Mouse (Mus musculus) testis, adult 2 months (tissue): ENCODE measurements around the gene Cacna1i. TPM values are rescaled to one million over a fixed set of nuclear protein-coding genes. Genes with fewer than 3 reads are reported as not detected.

Experiments used
- H3K27ac ChIP-seq: fragments of 200-500 bp; 2 replicates; pipeline ENCODE4 v1.5.1; 2012; ENCODE audit warnings: low read depth, low read length; ENCODE audit not compliant: control insufficient read depth, insufficient read depth
- H3K27me3 ChIP-seq: fragments of 200-500 bp; 2 replicates; pipeline ENCODE4 v1.6.1; 2012; ENCODE audit warnings: mild to moderate bottlenecking, low read length, moderate library complexity; ENCODE audit not compliant: control insufficient read depth, insufficient read depth
- H3K36me3 ChIP-seq: fragments of 200-500 bp; 2 replicates; pipeline ENCODE4 v1.6.1; 2012; ENCODE audit warnings: mild to moderate bottlenecking, low read length; ENCODE audit not compliant: control insufficient read depth, insufficient read depth
- H3K4me1 ChIP-seq: fragments of 200-500 bp; 2 replicates; pipeline ENCODE4 v1.6.1; 2012; ENCODE audit warnings: low read length; ENCODE audit not compliant: control insufficient read depth, insufficient read depth
- H3K4me3 ChIP-seq: fragments of 200-500 bp; 2 replicates; pipeline ENCODE4 v1.5.1; 2012; ENCODE audit warnings: low read depth, mild to moderate bottlenecking, low read length, moderate library complexity, mixed read lengths; ENCODE audit not compliant: control insufficient read depth
- CTCF ChIP-seq: fragments of 200-500 bp; IDR thresholded peaks from 2 replicates; pipeline ENCODE4 v1.5.1; 2012; ENCODE audit warnings: low read depth, mild to moderate bottlenecking, inconsistent platforms, low read length, moderate library complexity; ENCODE audit not compliant: control insufficient read depth, insufficient read depth, insufficient replicate concordance
- POLR2A ChIP-seq: fragments of 200-500 bp; IDR thresholded peaks from 2 replicates; pipeline ENCODE4 v1.6.1; 2012; ENCODE audit warnings: low read depth, mild to moderate bottlenecking, inconsistent platforms, low read length, moderate library complexity; ENCODE audit not compliant: control insufficient read depth
- polyA plus RNA-seq: library from polyadenylated mRNA; depleted of rRNA; stranded (reverse); fragments of >200 nt; gene quantifications from 2 replicates; pipeline ENCODE4 v1.2.3, GENCODE M21; 2012

Gene Cacna1i
- polyA plus RNA-seq, 1 experiment, result 1.2 TPM

DNA sequence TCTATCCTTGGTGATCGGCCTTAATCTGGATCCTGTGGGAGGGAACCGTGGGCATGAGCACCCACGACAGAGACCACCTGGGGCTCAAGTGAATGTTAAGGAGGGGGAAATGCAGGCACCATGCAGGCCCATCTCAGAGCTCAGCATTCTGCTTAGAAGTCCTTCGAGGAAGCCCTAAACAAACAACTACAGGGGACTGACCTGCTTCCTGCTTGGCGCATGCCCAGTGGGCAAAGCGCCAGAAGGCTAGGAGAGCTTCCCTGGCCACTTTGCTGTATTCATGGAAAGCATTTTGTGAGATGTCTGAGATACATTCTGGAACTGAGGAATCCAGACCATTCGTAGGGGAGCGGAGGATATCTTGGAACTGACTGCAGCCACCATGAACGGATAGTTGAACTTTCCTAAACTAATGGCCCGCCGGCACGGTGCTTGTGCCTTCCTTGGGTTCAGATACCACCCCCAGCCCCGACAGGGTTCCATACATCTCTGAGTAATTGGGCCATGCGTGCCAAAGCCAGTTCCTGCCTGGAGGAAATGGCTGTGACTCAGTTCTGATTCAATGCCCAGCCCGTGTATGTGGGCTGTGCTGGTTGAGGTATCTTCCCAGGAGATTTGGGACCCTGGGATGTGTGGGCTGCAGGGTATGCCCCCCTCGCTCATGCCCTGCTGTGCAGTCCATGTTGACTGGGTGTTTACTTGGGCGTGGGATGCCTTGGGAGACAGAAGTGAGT, 127.1 kb downstream of the Cacna1i start:
- TF ChIP-seq POLR2A (no peak), CTCF (no peak)
- Histone ChIP-seq H3K27ac (no peak overlapping the region), H3K27me3 (no peaks in the 10 kb centered on the region), H3K4me3 (no peak overlapping the region), H3K36me3 (no peaks in the 10 kb centered on the region), H3K4me1 (peaks cover 2% of the 10 kb centered on the region; the same call in 1 of the 2 replicates)

GRCm38 (mm10) chr15:80415132-80415531, 128.1 kb downstream of the Cacna1i start:
- no peak overlapping the region for H3K4me3 ChIP-seq
- H3K27me3 ChIP-seq, result no peaks in the 10 kb centered on the region
- TF ChIP-seq POLR2A (no peak), CTCF (no peak)
- H3K27ac ChIP-seq, result no peak overlapping the region
- no peaks in the 10 kb centered on the region for H3K36me3 ChIP-seq
- peaks cover 2% of the 10 kb centered on the region; the same call in 1 of the 2 replicates for H3K4me1 ChIP-seq

DNA sequence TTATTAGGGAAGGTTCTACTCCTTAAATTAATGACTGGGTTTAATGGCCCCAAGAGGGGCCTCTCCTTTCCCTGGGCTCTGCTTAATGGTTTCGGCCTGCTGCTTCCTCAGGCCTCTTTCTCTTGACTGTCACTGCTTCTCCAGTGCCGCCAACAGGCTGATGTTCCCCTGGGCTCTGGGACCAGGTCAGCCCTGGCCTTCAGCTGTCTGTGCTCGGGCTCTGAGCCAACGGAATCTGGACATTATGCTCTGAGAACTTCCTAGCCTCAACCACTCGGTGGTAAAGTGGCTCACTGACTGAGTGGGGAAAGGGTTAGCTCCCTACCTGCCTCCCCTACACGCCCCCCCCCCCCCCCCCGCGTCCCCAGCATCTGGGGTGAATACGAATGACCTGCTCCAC, 130.0 kb downstream of the Cacna1i start:
- H3K4me1 ChIP-seq, result peaks cover 2% of the 10 kb centered on the region; the same call in 1 of the 2 replicates
- H3K27me3 ChIP-seq, result no peaks in the 10 kb centered on the region
- no peak overlapping the region for H3K27ac ChIP-seq
- no peak for TF ChIP-seq CTCF
- TF ChIP-seq POLR2A, result no peak
- H3K4me3 ChIP-seq, result no peak overlapping the region
- H3K36me3 ChIP-seq, result no peaks in the 10 kb centered on the region

GRCm38 (mm10) chr15:80418146-80418545, 131.1 kb downstream of the Cacna1i start:
- Histone ChIP-seq H3K4me3 (no peak overlapping the region), H3K36me3 (no peaks in the 10 kb centered on the region), H3K27ac (no peak overlapping the region), H3K4me1 (peaks cover 2% of the 10 kb centered on the region; the same call in 1 of the 2 replicates), H3K27me3 (no peaks in the 10 kb centered on the region)
- no peak for TF ChIP-seq CTCF

DNA sequence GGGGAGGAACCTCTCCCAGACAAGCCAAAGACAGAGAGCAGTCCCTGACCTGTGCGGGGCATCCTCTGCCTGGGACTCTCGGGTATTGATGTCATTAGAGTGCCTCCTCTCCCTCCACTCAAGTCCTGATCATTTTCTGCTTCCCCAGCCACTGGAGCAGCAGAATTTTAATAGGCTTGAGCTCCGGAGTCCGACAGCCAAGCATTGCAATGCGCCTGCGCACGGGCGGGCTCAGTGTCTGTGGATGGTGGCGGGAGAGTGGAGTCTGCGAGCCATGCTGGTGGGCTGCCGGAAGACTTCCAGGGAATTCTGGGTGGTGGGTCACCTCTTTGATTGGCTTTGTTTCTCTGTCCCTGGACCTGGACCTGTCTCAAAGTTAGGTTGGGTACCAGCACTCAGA, 143.3 kb downstream of the Cacna1i start:
- H3K36me3 ChIP-seq, result no peaks in the 10 kb centered on the region
- no peak overlapping the region for H3K27ac ChIP-seq
- H3K4me1 ChIP-seq, result peaks cover 2% of the 10 kb centered on the region; the same call in 1 of the 2 replicates
- TF ChIP-seq CTCF (no peak), POLR2A (no peak)
- H3K27me3 ChIP-seq, result no peaks in the 10 kb centered on the region
- H3K4me3 ChIP-seq, result no peak overlapping the region

GRCm38 (mm10) chr15:80436961-80437360, 149.9 kb downstream of the Cacna1i start:
- no peaks in the 10 kb centered on the region for H3K36me3 ChIP-seq
- no peak overlapping the region for H3K27ac ChIP-seq
- no peak for TF ChIP-seq CTCF
- no peak for TF ChIP-seq POLR2A
- no peak overlapping the region for H3K4me3 ChIP-seq
- H3K27me3 ChIP-seq, result no peaks in the 10 kb centered on the region
- H3K4me1 ChIP-seq, result no peaks in the 10 kb centered on the region

GRCm38 (mm10) chr15:80437996-80438395, 151.0 kb downstream of the Cacna1i start:
- H3K27ac ChIP-seq, result no peak overlapping the region

More at GRCm38 (mm10) chr15:80437996-80438395, 151.0 kb downstream of the Cacna1i start:
- TF ChIP-seq POLR2A, result no peak
- TF ChIP-seq CTCF, result no peak
- H3K36me3 ChIP-seq, result no peaks in the 10 kb centered on the region
- no peaks in the 10 kb centered on the region for H3K4me1 ChIP-seq
- H3K27me3 ChIP-seq, result no peaks in the 10 kb centered on the region
- H3K4me3 ChIP-seq, result no peak overlapping the region
